Comparison of ENCODE assay signal across 9 mouse cellular contexts in the genomic region with DNA sequence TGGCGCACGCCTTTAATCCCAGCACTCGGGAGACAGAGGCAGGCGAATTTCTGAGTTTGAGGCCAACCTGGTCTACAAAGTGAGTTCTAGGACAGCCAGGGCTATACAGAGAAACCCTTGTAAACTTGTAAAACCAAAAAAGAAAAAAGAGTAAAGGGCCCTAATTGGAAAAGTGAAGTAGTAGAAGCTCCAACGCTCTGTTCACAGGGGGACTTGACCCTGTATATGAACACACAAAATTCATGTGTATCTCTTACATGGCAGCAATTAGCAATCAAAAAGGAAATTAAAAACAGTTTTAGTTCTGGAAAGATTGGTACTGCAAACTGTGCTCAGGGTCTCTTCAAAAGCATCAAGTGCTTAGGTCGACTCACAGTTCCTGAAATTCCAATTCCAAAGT. TPM values are rescaled to one million over a fixed set of nuclear protein-coding genes. Genes with fewer than 3 reads are reported as not detected.
DNase-seq lines count a peak whose midpoint lies in the region; ATAC-seq and TF ChIP-seq lines count a peak whose summit lies in the region.
"Had no signal": no experiment of that assay in that cellular context is flagged by ENCODE, and none has a peak within 500 bp of the region (broad histone marks: within the 10 kb centered on the region; RNA-seq: fewer than 3 reads in every experiment).

No protein-coding gene starts in this region.

- intact Hi-C loops in gastrocnemius, adult 2 months (cut with DNase I), result no loop called here
- intact Hi-C loops in gastrocnemius, postnatal 14 days (cut with DNase I; ENCODE audit: low total_unique reads), result no loop called here

- H3K4me3 ChIP-seq in gastrocnemius, adult 2 months, result peak overlapping the region; percentile 99
- peak overlapping the region; percentile 95 for H3K4me3 ChIP-seq in forebrain, embryonic 15.5 days
- H3K4me3 ChIP-seq in liver, embryonic 15.5 days (replicated peaks), result peak overlapping the region; percentile 96

- WGBS in forebrain, embryonic 15.5 days, result 30% methylated on average over 6 of the region's 6 CpGs
- WGBS in liver, embryonic 15.5 days (ENCODE audit: insufficient replicate concordance), result 25% methylated on average over 6 of the region's 6 CpGs

- no peak for TF ChIP-seq CTCF in gastrocnemius, adult 2 months (IDR thresholded peaks at IDR 0.05)

- H3K27ac ChIP-seq in gastrocnemius, adult 2 months, result peak overlapping the region; percentile 96
- H3K27ac ChIP-seq in forebrain, embryonic 15.5 days (replicated peaks), result peak overlapping the region; percentile 92
- peak overlapping the region; percentile 76 for H3K27ac ChIP-seq in liver, embryonic 15.5 days (replicated peaks)

- H3K4me1 ChIP-seq in forebrain, embryonic 15.5 days, result peaks cover 25% of the 10 kb centered on the region
- peaks cover 38% of the 10 kb centered on the region for H3K4me1 ChIP-seq in liver, embryonic 15.5 days (replicated peaks)

- H3K9ac ChIP-seq in forebrain, embryonic 15.5 days (replicated peaks), result peak overlapping the region; percentile 99
- peak overlapping the region; percentile 93 for H3K9ac ChIP-seq in liver, embryonic 15.5 days

- no peak for ATAC-seq in forebrain, embryonic 15.5 days (replicated peaks)
- no peak for ATAC-seq in liver, embryonic 15.5 days (ENCODE audit: insufficient read depth)

- H3K9me3 ChIP-seq in forebrain, embryonic 15.5 days, result no peaks in the 10 kb centered on the region
- no peaks in the 10 kb centered on the region for H3K9me3 ChIP-seq in liver, embryonic 15.5 days (replicated peaks)

- peak overlapping the region; percentile 87 for H3K4me2 ChIP-seq in forebrain, embryonic 15.5 days (replicated peaks)
- H3K4me2 ChIP-seq in liver, embryonic 15.5 days, result peak overlapping the region; percentile 86

- H3K27me3 ChIP-seq in forebrain, embryonic 15.5 days, result no peaks in the 10 kb centered on the region
- no peaks in the 10 kb centered on the region for H3K27me3 ChIP-seq in liver, embryonic 15.5 days

- H3K36me3 ChIP-seq in forebrain, embryonic 15.5 days, result peaks cover 26% of the 10 kb centered on the region
- peaks cover 61% of the 10 kb centered on the region for H3K36me3 ChIP-seq in liver, embryonic 15.5 days (replicated peaks)

- DNase-seq in gastrocnemius, adult 2 months, result no peak
- DNase-seq in gastrocnemius, postnatal 10 days, result no peak
- peak; percentile 62 for DNase-seq in A20 (ENCODE audit: low read depth, low spot score)
- no peak for DNase-seq in adrenal gland, postnatal 4 days (ENCODE audit: low spot score in 2 of 2)
- DNase-seq in gastrocnemius, postnatal 14 days, result no peak
- DNase-seq in layer of hippocampus, adult 9-10 months (ENCODE audit: low spot score), result no peak

RNA-seq across cellular contexts. Expression of gene Rps8, which starts 0.3 kb away (rescaled TPM):
- 100 to 1,000 TPM; 527 to 622 TPM for total RNA-seq in gastrocnemius, adult 2 months (2021)
- 1,000 to 10,000 TPM; 1,007 to 1,093 TPM for total RNA-seq in gastrocnemius, postnatal 10 days (2021)
- polyA plus RNA-seq in forebrain, embryonic 15.5 days (2015; fragmentation: Nextera tagmentation; extraction: Ambion mirVana), result 478 and 525 TPM in 2 replicates
- polyA plus RNA-seq in liver, embryonic 15.5 days (2015; fragmentation: Nextera tagmentation; extraction: Ambion mirVana), result 536 and 611 TPM in 2 replicates
- 1,000 to 10,000 TPM; 1,506 to 1,548 TPM for total RNA-seq in adrenal gland, postnatal 4 days (2021)
- total RNA-seq in gastrocnemius, postnatal 14 days (2021), result 100 to 1,000 TPM; 786 to 929 TPM

RNA-seq across cellular contexts. Expression of gene Plk3, which starts 22.6 kb away (rescaled TPM):
- total RNA-seq in gastrocnemius, adult 2 months (2021), result under 1 TPM; 0.73 to 0.74 TPM
- 1 to 10 TPM; 1.8 to 2.6 TPM for total RNA-seq in gastrocnemius, postnatal 10 days (2021)
- polyA plus RNA-seq in forebrain, embryonic 15.5 days (2015; fragmentation: Nextera tagmentation; extraction: Ambion mirVana), result 8.6 and 8.8 TPM in 2 replicates
- 2.5 and 3.2 TPM in 2 replicates for polyA plus RNA-seq in liver, embryonic 15.5 days (2015; fragmentation: Nextera tagmentation; extraction: Ambion mirVana)
- 1 to 10 TPM; 4.8 to 5.7 TPM for total RNA-seq in adrenal gland, postnatal 4 days (2021)
- total RNA-seq in gastrocnemius, postnatal 14 days (2021), result under 1 TPM; 0.91 to 0.96 TPM

RNA-seq across cellular contexts. Expression of gene Kif2c, which starts 26.1 kb away (rescaled TPM):
- total RNA-seq in gastrocnemius, adult 2 months (2021), result not detected
- 1 to 10 TPM; 3.8 to 6.6 TPM for total RNA-seq in gastrocnemius, postnatal 10 days (2021)
- 35.5 and 39.3 TPM in 2 replicates for polyA plus RNA-seq in forebrain, embryonic 15.5 days (2015; fragmentation: Nextera tagmentation; extraction: Ambion mirVana)
- polyA plus RNA-seq in liver, embryonic 15.5 days (2015; fragmentation: Nextera tagmentation; extraction: Ambion mirVana), result 27.5 and 29.8 TPM in 2 replicates
- 10 to 100 TPM; 16.0 to 16.5 TPM for total RNA-seq in adrenal gland, postnatal 4 days (2021)
- 1 to 10 TPM; 1.6 to 1.8 TPM for total RNA-seq in gastrocnemius, postnatal 14 days (2021)

RNA-seq across cellular contexts. Expression of gene Tctex1d4, which starts 29.8 kb away (rescaled TPM):
- total RNA-seq in gastrocnemius, adult 2 months (2021), result not detected
- not detected for total RNA-seq in gastrocnemius, postnatal 10 days (2021)
- 0.37 TPM in 1 of 2 replicates, not detected in the other for polyA plus RNA-seq in forebrain, embryonic 15.5 days (2015; fragmentation: Nextera tagmentation; extraction: Ambion mirVana)
- polyA plus RNA-seq in liver, embryonic 15.5 days (2015; fragmentation: Nextera tagmentation; extraction: Ambion mirVana), result 0.12 TPM in 1 of 2 replicates, not detected in the other
- total RNA-seq in adrenal gland, postnatal 4 days (2021), result not detected
- not detected for total RNA-seq in gastrocnemius, postnatal 14 days (2021)
- total RNA-seq: left cerebral cortex, postnatal 14 days had no signal

RNA-seq across cellular contexts. Expression of gene Btbd19, which starts 30.8 kb away (rescaled TPM):
- 1 to 10 TPM; 2.3 to 2.5 TPM for total RNA-seq in gastrocnemius, adult 2 months (2021)
- 1 to 10 TPM; 4.7 to 6.8 TPM for total RNA-seq in gastrocnemius, postnatal 10 days (2021)
- polyA plus RNA-seq in forebrain, embryonic 15.5 days (2015; fragmentation: Nextera tagmentation; extraction: Ambion mirVana), result 4.4 and 4.6 TPM in 2 replicates
- polyA plus RNA-seq in liver, embryonic 15.5 days (2015; fragmentation: Nextera tagmentation; extraction: Ambion mirVana), result 2.9 and 3.2 TPM in 2 replicates
- 10 to 100 TPM in 1 of 2 experiments, 1 to 10 TPM in 1; 9.1 to 10.8 TPM for total RNA-seq in adrenal gland, postnatal 4 days (2021)
- 1 to 10 TPM; 3.3 to 3.6 TPM for total RNA-seq in gastrocnemius, postnatal 14 days (2021)
